23 mouse cellular contexts compared by ENCODE assay signal in the genomic region with DNA sequence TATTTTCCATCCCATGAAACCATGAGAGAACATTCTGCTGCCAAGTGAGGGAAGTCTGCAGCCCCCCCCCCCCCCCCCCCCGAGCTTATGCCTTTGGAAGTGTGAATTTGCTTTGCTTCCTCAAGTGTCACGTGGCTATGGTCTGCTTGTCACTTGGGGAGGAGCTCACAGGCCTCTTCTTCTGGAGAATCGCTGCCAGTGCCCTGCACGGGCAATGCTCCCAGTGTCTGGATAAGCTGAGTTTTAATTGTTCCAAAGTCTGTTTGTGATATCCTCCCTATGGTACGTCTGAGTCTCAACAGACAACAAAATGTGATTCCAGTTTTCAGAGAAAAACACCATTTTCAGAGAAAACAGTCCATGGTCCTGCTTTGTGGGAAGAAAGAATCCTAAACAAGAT.
DNase-seq lines count a peak whose midpoint lies in the region; ATAC-seq and TF ChIP-seq lines count a peak whose summit lies in the region.
"Had no signal": no experiment of that assay in that cellular context is flagged by ENCODE, and none has a peak within 500 bp of the region (broad histone marks: within the 10 kb centered on the region; RNA-seq: fewer than 3 reads in every experiment).

No protein-coding gene starts in this region.

- H3K9me3 ChIP-seq in embryonic facial prominence, embryonic 14.5 days (ENCODE audit: control insufficient read depth, low read length) = no peaks in the 10 kb centered on the region
- no peaks in the 10 kb centered on the region for H3K9me3 ChIP-seq in embryonic facial prominence, embryonic 10.5 days
- H3K9me3 ChIP-seq in lung, embryonic 14.5 days (ENCODE audit: low read depth, low read length) = no peaks in the 10 kb centered on the region
- H3K9me3 ChIP-seq: embryonic facial prominence, embryonic 15.5 days; forebrain, embryonic 10.5 days; forebrain, embryonic 15.5 days; heart, embryonic 10.5 days; hindbrain, embryonic 13.5 days had no signal

- WGBS in embryonic facial prominence, embryonic 14.5 days = 49% methylated on average over 4 of the region's 5 CpGs
- WGBS in embryonic facial prominence, embryonic 10.5 days = 65% methylated on average over 5 of the region's 5 CpGs
- WGBS in lung, embryonic 14.5 days = 36% methylated on average over 4 of the region's 5 CpGs

- TF ChIP-seq CTCF in lung, embryonic 14.5 days (IDR thresholded peaks at IDR 0.05; ENCODE audit: low read depth) = no peak

- no peaks in the 10 kb centered on the region for H3K27me3 ChIP-seq in embryonic facial prominence, embryonic 14.5 days (replicated peaks; ENCODE audit: control insufficient read depth, insufficient read depth, low read length)
- no peaks in the 10 kb centered on the region for H3K27me3 ChIP-seq in embryonic facial prominence, embryonic 10.5 days (replicated peaks; ENCODE audit: low read depth, poor library complexity, severe bottlenecking)
- H3K27me3 ChIP-seq in lung, embryonic 14.5 days (ENCODE audit: insufficient read depth, low read length) = no peaks in the 10 kb centered on the region
- H3K27me3 ChIP-seq: CH12.LX; embryonic facial prominence, embryonic 15.5 days; forebrain, embryonic 15.5 days; hindbrain, embryonic 13.5 days had no signal

- no peak overlapping the region for H3K4me2 ChIP-seq in embryonic facial prominence, embryonic 14.5 days (ENCODE audit: low read depth, low read length)
- no peak overlapping the region for H3K4me2 ChIP-seq in lung, embryonic 14.5 days
- H3K4me2 ChIP-seq: embryonic facial prominence, embryonic 15.5 days; forebrain, embryonic 15.5 days; hindbrain, embryonic 13.5 days had no signal

- peak; percentile 22 for DNase-seq in embryonic facial prominence, embryonic 14.5 days (ENCODE audit: low spot score)
- no peak for DNase-seq in embryonic facial prominence, embryonic 10.5 days (ENCODE audit: low spot score)
- DNase-seq in lung, embryonic 14.5 days = peak; percentile 1
- DNase-seq in lung, postnatal 36 days = no peak
- DNase-seq in ovary, adult 18-20 months (ENCODE audit: low spot score) = peak; percentile 75
- DNase-seq in ovary, postnatal 14 days (ENCODE audit: low spot score) = no peak
- DNase-seq in ovary, postnatal 36 days (ENCODE audit: low spot score) = peak; percentile 56
- DNase-seq in c-Kit-positive CD71-positive TER-119-positive erythroid progenitor cells, embryonic 14.5 days (ENCODE audit: low spot score) = no peak
- DNase-seq: adrenal gland, adult 8-10 months; adrenal gland, postnatal 36 days; cerebellum, adult 2 months; cerebellum, postnatal 36 days; gastrocnemius, postnatal 36 days; heart, postnatal 10 days; kidney, adult 18-20 months had no signal

- H3K36me3 ChIP-seq in embryonic facial prominence, embryonic 14.5 days (ENCODE audit: control insufficient read depth, insufficient read depth, low read length) = no peaks in the 10 kb centered on the region
- H3K36me3 ChIP-seq in embryonic facial prominence, embryonic 10.5 days (replicated peaks) = no peaks in the 10 kb centered on the region
- no peaks in the 10 kb centered on the region for H3K36me3 ChIP-seq in lung, embryonic 14.5 days (ENCODE audit: insufficient read depth)
- H3K36me3 ChIP-seq: embryonic facial prominence, embryonic 15.5 days; forebrain, embryonic 10.5 days; forebrain, embryonic 15.5 days; heart, embryonic 10.5 days; hindbrain, embryonic 13.5 days had no signal

- no peak overlapping the region for H3K4me3 ChIP-seq in embryonic facial prominence, embryonic 14.5 days (ENCODE audit: low read depth, low read length)
- no peak overlapping the region for H3K4me3 ChIP-seq in embryonic facial prominence, embryonic 10.5 days
- H3K4me3 ChIP-seq in lung, embryonic 14.5 days (ENCODE audit: low read depth, low read length) = no peak overlapping the region
- H3K4me3 ChIP-seq: embryonic facial prominence, embryonic 15.5 days; erythroblast, embryonic 14.5 days; forebrain, embryonic 10.5 days; forebrain, embryonic 15.5 days; heart, embryonic 10.5 days; hindbrain, embryonic 13.5 days had no signal

- ATAC-seq in embryonic facial prominence, embryonic 14.5 days (ENCODE audit: low read depth) = no peak
- no peak for ATAC-seq in lung, embryonic 14.5 days (ENCODE audit: insufficient read depth)
- ATAC-seq: forebrain, embryonic 15.5 days had no signal

- H3K27ac ChIP-seq in embryonic facial prominence, embryonic 14.5 days (replicated peaks; ENCODE audit: low read depth, low read length) = no peak overlapping the region
- H3K27ac ChIP-seq in embryonic facial prominence, embryonic 10.5 days (replicated peaks) = no peak overlapping the region
- no peak overlapping the region for H3K27ac ChIP-seq in lung, embryonic 14.5 days (ENCODE audit: low read depth)
- H3K27ac ChIP-seq: embryonic facial prominence, embryonic 15.5 days; forebrain, embryonic 10.5 days; forebrain, embryonic 15.5 days; heart, embryonic 10.5 days; hindbrain, embryonic 13.5 days; hindbrain, postnatal 0 days had no signal

- no peaks in the 10 kb centered on the region for H3K4me1 ChIP-seq in embryonic facial prominence, embryonic 14.5 days (ENCODE audit: control insufficient read depth, insufficient read depth, low read length)
- H3K4me1 ChIP-seq in embryonic facial prominence, embryonic 10.5 days = no peaks in the 10 kb centered on the region
- no peaks in the 10 kb centered on the region for H3K4me1 ChIP-seq in lung, embryonic 14.5 days (ENCODE audit: insufficient read depth)
- H3K4me1 ChIP-seq: embryonic facial prominence, embryonic 15.5 days; forebrain, embryonic 10.5 days; forebrain, embryonic 15.5 days; heart, embryonic 10.5 days had no signal

- H3K9ac ChIP-seq in embryonic facial prominence, embryonic 14.5 days (ENCODE audit: low read depth, low read length) = no peak overlapping the region
- H3K9ac ChIP-seq in lung, embryonic 14.5 days = no peak overlapping the region
- H3K9ac ChIP-seq: embryonic facial prominence, embryonic 15.5 days; forebrain, embryonic 15.5 days; hindbrain, embryonic 13.5 days had no signal

Comparison
In these comparisons a context has a peak if more than half of its experiments do, and no peak if none do; other contexts are left out.
1. DNase-seq: peak in embryonic facial prominence, embryonic 14.5 days (single experiment), lung, embryonic 14.5 days (single experiment), ovary, adult 18-20 months (single experiment) and ovary, postnatal 36 days (single experiment); none in embryonic facial prominence, embryonic 10.5 days (single experiment), lung, postnatal 36 days (single experiment), ovary, postnatal 14 days (single experiment) and c-Kit-positive CD71-positive TER-119-positive erythroid progenitor cells, embryonic 14.5 days (single experiment).